Mouse (Mus musculus) liver, embryonic 16.5 days (tissue): ENCODE data around the gene Evc. TPM values are rescaled to one million over a fixed set of nuclear protein-coding genes. Genes with fewer than 3 reads are reported as not detected.

Source experiments
- ATAC-seq: fragments of 200-750 bp; cut with Nextera tagmentation; 2 replicates; pipeline ENCODE4 v1.8.0; 2017; ENCODE audit warnings: low read depth, mild to moderate bottlenecking, moderate number of reproducible peaks, moderate library complexity
- H3K27ac ChIP-seq: fragments of 300-500 bp; sonication (generic); 2 replicates; pipeline ENCODE4 v1.5.1; 2014; ENCODE audit warnings: mild to moderate bottlenecking, low read length
- H3K27me3 ChIP-seq: fragments of 300-500 bp; sonication (generic); 2 replicates; pipeline ENCODE4 v1.6.1; 2014; ENCODE audit warnings: low read depth, low read length, mixed read lengths; ENCODE audit not compliant: control insufficient read depth, insufficient read depth
- H3K36me3 ChIP-seq: fragments of 300-500 bp; sonication (generic); 2 replicates; pipeline ENCODE4 v1.6.1; 2014; ENCODE audit warnings: mild to moderate bottlenecking; ENCODE audit not compliant: control insufficient read depth, insufficient read depth
- H3K4me1 ChIP-seq: fragments of 300-500 bp; sonication (generic); 2 replicates; pipeline ENCODE4 v1.6.1; 2014; ENCODE audit warnings: low read depth, low read length, mixed read lengths; ENCODE audit not compliant: control insufficient read depth
- H3K4me2 ChIP-seq: fragments of 300-500 bp; sonication (generic); 2 replicates; pipeline ENCODE4 v1.6.1; 2014; ENCODE audit warnings: low read depth, low read length, mixed read lengths
- H3K4me3 ChIP-seq: fragments of 300-500 bp; sonication (generic); 2 replicates; pipeline ENCODE4 v1.5.1; 2014; ENCODE audit warnings: low read depth, mild to moderate bottlenecking, low read length
- H3K9ac ChIP-seq: fragments of 300-500 bp; sonication (generic); 2 replicates; pipeline ENCODE4 v1.6.1; 2014; ENCODE audit warnings: low read depth, low read length
- H3K9me3 ChIP-seq: fragments of 300-500 bp; sonication (generic); replicated peaks from 2 replicates; pipeline ENCODE4 v1.6.1; 2016; ENCODE audit warnings: low read length; ENCODE audit not compliant: control insufficient read depth
- WGBS: fragments of 180-500 bp; shearing (Covaris S2); extraction: QIAGEN DNeasy Blood & Tissue Kit; methylation state at CpG from one replicate; pipeline ENCODE4 v1.1.7; 2014; ENCODE audit not compliant: insufficient replicate concordance; 5-methylcytosine and 5-hydroxymethylcytosine counted together
- polyA plus RNA-seq: library from polyadenylated mRNA; unstranded; fragments of >200 nt; fragmentation: Nextera tagmentation; extraction: Ambion mirVana; gene quantifications from 2 replicates; pipeline ENCODE4 v1.2.1, GENCODE M21; 2015

Evc gene
- 0.96 and 1.4 TPM in 2 replicates for polyA plus RNA-seq

DNA sequence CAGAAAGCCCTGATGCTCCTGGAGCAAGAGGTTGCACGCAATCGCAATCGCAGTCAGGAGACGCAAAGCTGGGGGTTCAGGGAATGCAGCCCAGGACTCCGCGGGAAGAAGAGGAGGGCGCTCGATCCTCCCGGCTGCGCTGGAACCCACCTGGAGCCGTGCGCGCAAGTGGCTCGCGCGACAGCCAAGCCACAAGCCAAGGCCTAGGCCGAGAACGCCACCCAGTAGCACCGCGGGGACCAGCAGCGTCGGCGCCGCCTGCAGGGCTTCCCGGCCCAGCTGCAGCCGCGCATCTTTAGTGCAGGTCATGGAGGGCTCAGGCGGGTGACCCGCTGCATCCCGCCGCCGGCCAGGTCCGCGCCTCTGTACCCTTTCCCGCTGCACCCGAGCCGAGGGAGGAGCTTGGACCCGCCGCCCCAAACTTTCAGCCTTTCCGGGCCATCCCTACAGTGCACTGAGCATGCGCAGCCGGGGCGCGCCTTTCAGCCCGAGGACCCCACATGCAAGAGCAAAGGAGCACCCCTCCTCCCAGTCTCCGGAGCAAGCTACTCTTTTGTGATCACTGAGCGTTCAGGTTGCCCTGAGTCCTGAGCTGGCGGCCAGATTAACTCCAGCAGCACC lies at the start of gene Evc:
Gene Evc, minus strand, starts transcription at position 410 of the 621 bp plus-strand sequence.
- Histone ChIP-seq H3K9ac (0 out of 2 replicates have a peak within 1 kb of the TSS, but pooled peaks have one; percentile 37), H3K27ac (no peak within 1 kb of the TSS), H3K27me3 (peaks cover 23% of the 10 kb centered on the region), H3K4me2 (peak within 1 kb of the TSS; percentile 66), H3K4me3 (peak within 1 kb of the TSS; percentile 54), H3K4me1 (peaks cover 2% of the 10 kb centered on the region; the same call in 1 of the 2 replicates), H3K36me3 (no peaks in the 10 kb centered on the region), H3K9me3 (no peaks in the 10 kb centered on the region)
- peak; percentile 9; the same call in 1 of the 2 replicates for ATAC-seq
- 1% methylated on average over 48 of the region's 48 CpGs for WGBS

DNA sequence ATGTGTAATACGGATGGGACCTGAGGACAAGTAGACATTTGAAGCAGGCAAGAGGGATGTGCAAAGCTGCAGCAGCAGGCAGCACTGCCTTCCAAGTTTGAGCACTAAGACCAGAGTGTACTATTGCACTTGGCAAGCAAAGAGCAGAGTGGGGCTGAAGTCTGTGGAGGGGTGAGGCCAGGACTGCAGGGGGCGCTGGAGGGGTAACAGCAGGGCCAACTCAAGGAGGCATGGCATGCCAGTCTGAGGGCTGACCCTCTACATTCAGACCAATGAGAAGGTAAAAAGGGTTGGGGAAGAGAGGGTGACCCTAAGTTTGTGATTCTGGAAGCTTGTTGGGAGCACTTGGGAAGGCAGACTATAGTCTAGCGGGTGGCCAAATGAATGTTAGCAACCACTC lies 46.9 kb upstream of the Evc start:
- Histone ChIP-seq H3K9me3 (no peaks in the 10 kb centered on the region), H3K27ac (no peak overlapping the region), H3K4me3 (no peak overlapping the region), H3K4me2 (no peak overlapping the region), H3K9ac (no peak overlapping the region), H3K4me1 (no peaks in the 10 kb centered on the region), H3K27me3 (no peaks in the 10 kb centered on the region), H3K36me3 (no peaks in the 10 kb centered on the region)
- no peak for ATAC-seq
- 65% methylated on average over 3 of the region's 3 CpGs for WGBS

DNA sequence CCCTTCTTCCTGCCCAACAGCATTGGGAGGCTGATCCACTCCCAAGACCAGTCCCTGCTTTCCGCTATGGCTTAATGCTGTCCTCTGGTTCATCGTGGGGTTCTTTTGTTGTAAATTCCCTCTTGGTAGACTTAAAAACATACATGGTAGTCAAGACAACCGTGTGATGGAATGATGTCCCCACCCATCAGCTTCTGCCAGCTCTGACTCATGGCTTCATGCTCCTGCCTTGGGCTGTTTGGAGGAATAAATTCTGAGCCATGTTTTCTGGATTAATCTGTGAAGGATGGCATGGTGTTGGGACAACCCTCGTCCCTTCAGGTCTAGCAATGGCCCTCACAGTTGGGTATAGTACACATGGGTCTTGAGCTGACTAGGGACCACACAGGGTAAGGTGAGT lies 43.9 kb upstream of the Evc start:
- Histone ChIP-seq H3K36me3 (no peaks in the 10 kb centered on the region), H3K4me2 (no peak overlapping the region), H3K4me3 (no peak overlapping the region), H3K9me3 (no peaks in the 10 kb centered on the region), H3K27ac (no peak overlapping the region), H3K9ac (no peak overlapping the region), H3K27me3 (no peaks in the 10 kb centered on the region), H3K4me1 (no peaks in the 10 kb centered on the region)
- ATAC-seq, result no peak
- 70% methylated on average over 4 of the region's 4 CpGs for WGBS

DNA sequence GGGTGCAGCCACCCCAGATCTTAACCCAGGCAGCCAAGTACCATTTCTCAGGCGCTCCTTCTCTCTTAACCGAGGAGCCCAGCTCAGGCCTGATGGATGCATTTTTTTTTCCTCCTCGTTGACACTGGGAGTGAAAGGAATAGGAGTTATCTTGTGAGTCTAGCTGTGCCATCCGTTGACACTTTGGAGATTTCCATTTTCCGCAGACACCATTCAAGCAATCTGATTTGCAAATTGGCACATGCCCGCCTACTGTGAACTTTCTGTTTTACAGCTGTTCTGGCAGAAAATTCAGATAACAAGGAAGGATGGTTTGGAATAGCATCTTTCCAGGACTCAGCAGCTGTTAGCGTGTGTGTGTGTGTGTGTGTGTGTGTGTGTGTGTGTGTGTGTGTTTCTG lies 40.7 kb upstream of the Evc start:
- Histone ChIP-seq H3K9ac (no peak overlapping the region), H3K4me2 (no peak overlapping the region), H3K4me3 (no peak overlapping the region), H3K27me3 (no peaks in the 10 kb centered on the region), H3K27ac (no peak overlapping the region), H3K9me3 (no peaks in the 10 kb centered on the region), H3K4me1 (no peaks in the 10 kb centered on the region), H3K36me3 (no peaks in the 10 kb centered on the region)
- no peak for ATAC-seq
- WGBS, result 64% methylated on average over 7 of the region's 7 CpGs

DNA sequence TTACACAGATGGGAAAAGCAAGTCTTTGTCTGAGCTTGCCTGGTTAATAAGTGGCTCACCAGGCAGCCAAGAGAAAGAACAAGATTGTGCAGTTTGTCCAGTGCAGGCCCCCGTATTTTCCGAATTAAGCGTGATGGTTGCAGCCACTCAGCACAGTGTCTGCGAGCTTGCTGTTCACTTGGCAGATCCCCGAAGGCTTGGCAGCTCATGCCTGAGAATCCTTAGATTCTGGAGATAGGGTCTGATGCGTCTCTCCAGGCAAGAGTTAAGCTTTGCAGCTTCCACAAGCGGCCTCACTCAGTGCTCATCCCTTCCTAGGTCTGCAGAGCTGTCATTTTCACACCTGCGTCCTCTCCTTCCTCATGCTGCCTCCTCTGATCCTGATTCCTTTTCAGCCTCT lies 32.1 kb upstream of the Evc start:
- H3K4me2 ChIP-seq, result no peak overlapping the region
- H3K9ac ChIP-seq, result no peak overlapping the region
- H3K27ac ChIP-seq, result no peak overlapping the region
- ATAC-seq, result no peak
- H3K27me3 ChIP-seq, result no peaks in the 10 kb centered on the region
- no peaks in the 10 kb centered on the region for H3K9me3 ChIP-seq
- H3K4me3 ChIP-seq, result no peak overlapping the region
- no peaks in the 10 kb centered on the region for H3K4me1 ChIP-seq
- 73% methylated on average over 8 of the region's 8 CpGs for WGBS
- no peaks in the 10 kb centered on the region for H3K36me3 ChIP-seq

DNA sequence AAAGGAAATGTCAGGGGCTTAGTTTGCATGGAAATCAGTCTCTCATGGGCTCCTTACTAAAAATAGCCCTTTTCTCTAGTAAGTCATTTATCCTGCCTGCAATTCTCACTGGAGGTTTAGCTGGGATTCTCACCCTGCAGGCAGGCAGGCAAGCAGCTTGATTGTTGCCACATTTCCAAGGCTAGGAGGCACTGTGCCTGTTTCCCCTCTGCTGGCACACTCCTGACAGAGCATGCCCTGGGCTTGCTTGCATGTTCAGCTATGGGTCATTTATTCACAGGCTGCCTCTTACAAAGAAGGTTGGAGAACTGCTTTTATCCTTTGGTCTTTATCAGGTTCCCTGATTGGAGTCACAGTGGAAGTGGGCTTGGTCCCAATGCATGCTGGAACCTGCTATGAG lies 29.1 kb upstream of the Evc start:
- Histone ChIP-seq H3K4me3 (no peak overlapping the region), H3K27ac (no peak overlapping the region), H3K27me3 (no peaks in the 10 kb centered on the region), H3K9ac (no peak overlapping the region), H3K9me3 (no peaks in the 10 kb centered on the region), H3K4me2 (no peak overlapping the region), H3K36me3 (no peaks in the 10 kb centered on the region), H3K4me1 (no peaks in the 10 kb centered on the region)
- no peak for ATAC-seq

DNA sequence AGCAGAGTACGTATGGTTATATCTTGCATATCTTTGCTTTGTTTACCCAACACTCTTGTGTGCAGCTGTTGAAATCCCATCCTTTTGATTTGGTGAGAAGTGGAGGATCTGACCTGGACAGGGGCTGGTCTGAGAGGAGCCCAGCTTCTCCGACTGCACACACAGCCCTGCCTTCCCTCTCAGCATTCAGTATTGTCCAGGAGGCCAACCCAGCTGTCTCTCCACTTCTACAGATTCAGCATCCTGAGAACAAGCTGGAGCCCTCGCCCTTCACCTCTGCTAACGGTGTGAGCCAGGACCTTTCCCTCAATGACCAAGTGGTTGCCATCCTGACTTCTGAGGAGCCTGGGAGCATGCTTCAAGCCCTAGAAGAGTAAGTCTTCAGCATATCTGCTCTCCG lies 26.6 kb upstream of the Evc start:
- Histone ChIP-seq H3K27ac (no peak overlapping the region), H3K4me2 (no peak overlapping the region), H3K36me3 (no peaks in the 10 kb centered on the region), H3K27me3 (no peaks in the 10 kb centered on the region), H3K9me3 (no peaks in the 10 kb centered on the region), H3K4me3 (no peak overlapping the region), H3K9ac (no peak overlapping the region), H3K4me1 (no peaks in the 10 kb centered on the region)
- ATAC-seq, result no peak
- WGBS, result 63% methylated on average over 5 of the region's 5 CpGs

DNA sequence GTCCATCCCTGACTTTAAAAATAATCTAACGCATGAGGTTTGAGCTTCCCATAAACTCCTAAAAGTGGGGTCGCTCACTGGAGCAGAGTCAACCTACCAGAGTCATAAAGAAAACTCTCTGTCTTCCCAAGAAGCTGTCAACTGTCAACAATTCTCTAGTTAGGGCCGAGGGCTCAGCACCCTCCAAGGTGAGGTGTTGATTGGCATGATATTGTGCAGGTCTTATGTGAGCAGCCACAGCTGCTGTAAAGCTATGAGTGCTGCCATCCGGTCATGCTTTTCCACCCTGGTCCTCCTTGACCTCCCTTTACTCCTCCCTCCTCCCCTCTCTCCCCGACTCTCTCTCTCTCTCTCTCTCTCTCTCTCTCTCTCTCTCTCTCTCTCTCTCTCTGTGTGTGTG lies 25.9 kb upstream of the Evc start:
- no peaks in the 10 kb centered on the region for H3K36me3 ChIP-seq
- no peaks in the 10 kb centered on the region for H3K27me3 ChIP-seq
- H3K4me2 ChIP-seq, result no peak overlapping the region
- 53% methylated on average over 5 of the region's 5 CpGs for WGBS
- no peak overlapping the region for H3K4me3 ChIP-seq
- no peak for ATAC-seq
- no peaks in the 10 kb centered on the region for H3K4me1 ChIP-seq
- no peak overlapping the region for H3K27ac ChIP-seq
- no peaks in the 10 kb centered on the region for H3K9me3 ChIP-seq
- H3K9ac ChIP-seq, result no peak overlapping the region

DNA sequence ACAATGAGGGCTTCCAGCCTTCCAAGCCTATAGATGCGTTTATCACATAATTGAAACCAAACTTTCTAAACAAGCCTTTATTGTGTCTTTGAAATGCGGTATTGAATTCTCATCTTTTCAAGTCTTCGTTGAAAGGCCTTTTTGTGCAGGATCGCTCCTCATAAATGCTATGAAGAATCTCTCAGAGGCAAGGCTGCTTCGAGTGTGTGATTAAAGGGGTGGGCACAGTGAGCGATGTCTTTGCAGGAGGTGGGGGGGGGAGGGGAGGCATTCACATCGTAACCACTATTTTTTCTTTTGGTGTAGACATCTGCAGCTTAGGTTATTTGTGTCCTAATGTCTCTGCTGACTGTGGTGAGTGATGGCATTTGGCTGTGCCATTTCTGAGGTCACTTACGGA lies 19.3 kb upstream of the Evc start:
- Histone ChIP-seq H3K4me1 (no peaks in the 10 kb centered on the region), H3K27ac (no peak overlapping the region), H3K9me3 (no peaks in the 10 kb centered on the region), H3K4me2 (no peak overlapping the region), H3K27me3 (no peaks in the 10 kb centered on the region), H3K4me3 (no peak overlapping the region), H3K36me3 (no peaks in the 10 kb centered on the region), H3K9ac (no peak overlapping the region)
- ATAC-seq, result no peak
- WGBS, result 65% methylated on average over 8 of the region's 8 CpGs
